Mouse (Mus musculus) retina, adult 2 months (tissue): ENCODE measurements at regions not wholly inside any gene's neighbourhood (a gene's known extent, or its start where the extent isn't known, plus 50 kb on each side); places are given as distances from the start of the nearest gene placed in this dataset.
A peak's percentile ranks its signal among the peaks of the same experiment; 100 is the strongest.

Source experiments
- DNase-seq: peaks from one replicate; pipeline ENCODE4 v3.0.0-alpha.2; 2012; ENCODE audit warnings: low read depth, low spot score

DNA sequence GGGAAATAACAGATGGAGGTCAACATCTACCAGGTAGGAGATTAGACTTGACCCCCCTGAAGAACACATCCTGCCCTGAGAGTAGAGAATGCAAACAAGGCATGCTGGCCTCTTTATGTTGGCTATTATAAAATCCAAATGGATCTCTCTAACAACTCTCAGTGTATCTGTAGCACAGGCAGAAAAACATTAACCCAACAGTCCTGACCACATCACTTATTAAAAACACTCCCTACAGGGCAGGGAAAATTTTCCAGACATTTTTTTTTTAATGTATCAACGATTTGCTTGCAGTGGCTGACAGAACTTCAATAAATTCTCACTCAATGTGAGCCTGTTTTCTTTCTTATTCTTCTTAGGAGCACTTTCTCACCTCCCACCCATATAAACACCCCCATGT is 511.4 kb downstream of the Cdk5rap2 start:
- no peak for DNase-seq

DNA sequence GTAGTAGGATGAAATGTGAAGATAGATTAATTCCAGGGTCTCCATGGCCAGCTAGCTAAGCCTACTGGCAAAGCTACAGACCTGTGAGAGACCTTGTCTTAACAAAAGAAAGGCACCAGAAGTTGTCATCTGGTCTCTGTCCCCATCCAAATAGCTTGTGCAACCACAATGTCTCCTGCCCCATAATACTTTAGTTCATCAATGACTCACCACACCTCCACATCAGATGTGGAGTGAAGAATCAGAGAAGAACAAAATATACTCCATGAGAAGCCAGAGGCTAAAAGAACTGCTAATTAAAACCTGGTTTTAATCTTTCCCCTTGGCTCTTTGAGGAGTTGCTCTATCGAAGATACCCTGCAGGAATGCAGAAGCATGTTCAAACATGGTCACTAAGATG is 514.1 kb downstream of the Cdk5rap2 start:
- DNase-seq, result no peak

DNA sequence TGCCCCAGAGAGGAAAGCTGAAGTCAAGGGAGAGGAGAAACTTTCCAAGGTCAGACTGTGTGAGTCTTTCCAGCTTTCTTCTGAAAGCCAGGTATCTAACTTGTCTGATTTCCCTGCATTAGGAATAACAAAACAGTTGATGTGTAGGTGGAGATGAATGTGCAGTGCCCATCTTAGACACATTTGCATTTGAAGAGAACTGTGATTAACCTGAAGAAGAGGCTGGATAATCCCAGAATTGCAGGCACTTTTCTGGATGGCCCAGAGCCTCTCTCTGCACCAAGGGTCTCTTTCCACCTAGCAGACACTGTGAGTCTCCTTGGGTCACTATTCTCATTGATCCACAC is 517.4 kb downstream of the Cdk5rap2 start:
- DNase-seq, result no peak

DNA sequence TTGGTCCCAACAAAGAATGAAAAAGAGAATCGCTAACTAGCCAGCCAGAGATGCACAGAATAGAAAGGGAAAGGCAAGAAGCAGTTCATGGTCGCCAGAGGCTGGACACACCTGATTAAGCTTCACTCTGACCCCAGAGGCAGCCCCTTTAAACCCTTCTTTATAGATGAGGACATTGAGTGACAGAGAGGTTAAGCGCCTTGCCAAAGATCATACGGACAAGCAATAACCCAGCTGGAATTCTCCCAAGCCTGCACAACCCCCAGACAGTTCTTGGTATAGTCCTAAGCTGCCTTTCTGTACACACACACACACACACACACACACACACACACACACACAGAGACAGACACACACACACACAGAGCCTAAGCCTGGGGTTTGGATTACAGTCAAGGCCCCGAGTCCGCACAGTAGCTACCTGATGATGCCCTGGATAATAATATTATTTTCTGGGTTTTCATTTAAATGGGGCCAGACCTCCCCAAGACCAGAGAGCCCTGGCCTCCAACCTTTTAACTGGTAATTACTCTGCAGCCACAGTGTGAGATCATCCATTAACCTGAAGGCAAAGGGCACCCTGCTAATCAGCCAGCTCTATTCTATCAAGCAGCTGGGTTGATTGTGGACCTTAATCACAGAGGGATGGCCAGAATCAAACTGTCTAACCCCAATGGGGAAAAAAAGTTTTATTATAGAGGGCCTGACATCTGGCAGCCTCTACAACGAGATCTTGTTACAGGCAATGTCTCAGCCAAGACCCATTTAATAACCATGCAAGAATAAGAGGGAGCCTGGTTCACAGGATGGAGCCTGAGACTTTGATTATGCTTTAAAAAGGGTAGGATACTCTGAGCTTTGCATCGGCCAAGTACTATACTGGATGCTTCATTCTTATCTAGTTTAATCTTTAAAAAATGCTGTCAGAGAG is 518.1 kb downstream of the Cdk5rap2 start:
- no peak for DNase-seq

- no peak for DNase-seq
Measured at GRCm38 (mm10) chr4:69890655-69891054, 519.6 kb downstream of the Cdk5rap2 start.

DNA sequence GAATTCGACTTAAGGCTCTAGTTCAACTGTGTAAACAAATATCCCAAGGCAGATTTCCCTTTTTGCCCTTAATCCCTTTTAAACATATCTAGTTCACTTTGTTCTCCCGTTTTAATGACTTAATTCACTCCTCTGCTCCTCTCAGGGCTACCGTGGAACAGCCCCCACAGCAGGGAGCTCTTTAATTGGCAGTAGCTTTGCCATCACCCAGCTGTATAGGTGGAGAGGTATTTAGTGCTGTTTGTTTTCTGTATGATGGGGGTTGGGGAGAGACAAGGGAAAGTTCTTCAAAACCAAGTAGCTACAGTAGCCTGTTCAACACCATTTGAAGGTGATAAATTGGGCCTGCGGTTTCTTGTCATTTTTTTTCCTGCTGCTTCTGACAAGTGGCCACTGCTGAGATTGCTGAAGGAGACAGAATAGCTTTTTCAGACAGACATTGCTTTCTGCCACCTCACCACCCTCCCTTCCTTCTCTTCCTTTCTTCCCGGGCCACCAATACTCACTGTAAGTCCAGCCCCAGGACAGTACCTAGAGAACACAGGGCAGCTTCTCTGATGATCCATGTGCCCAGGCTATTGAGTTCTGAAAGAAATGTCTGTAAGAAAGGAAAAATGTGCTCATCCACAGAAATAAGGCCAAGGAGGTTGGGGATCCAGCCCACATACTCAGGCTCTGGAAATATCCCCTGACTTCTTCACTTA is 520.2 kb downstream of the Cdk5rap2 start:
- no peak for DNase-seq

DNA sequence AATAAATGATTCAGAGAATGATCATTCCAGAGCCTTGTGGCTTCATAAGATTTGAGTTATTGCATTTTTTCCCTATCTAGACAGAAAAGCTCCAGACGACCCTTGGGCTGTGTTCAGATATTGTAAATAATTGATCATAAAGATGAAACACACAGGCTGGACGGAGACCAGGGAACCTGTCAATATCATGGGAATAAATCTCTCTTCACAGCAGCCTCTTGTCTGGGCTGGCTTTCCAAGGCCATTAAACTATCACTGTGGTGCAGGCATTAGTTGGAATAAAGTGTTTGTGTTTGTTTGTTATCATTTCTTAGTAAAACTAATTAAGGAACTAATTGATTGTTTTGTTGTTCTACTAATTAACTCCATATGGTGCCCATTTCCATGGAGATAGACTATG is 533.5 kb downstream of the Cdk5rap2 start:
- no peak for DNase-seq

- DNase-seq, result no peak
Measured at GRCm38 (mm10) chr4:69870638-69871037, 539.6 kb downstream of the Cdk5rap2 start.

GRCm38 (mm10) chr4:69855001-69855400 is 555.2 kb downstream of the Cdk5rap2 start:
- no peak for DNase-seq

DNA sequence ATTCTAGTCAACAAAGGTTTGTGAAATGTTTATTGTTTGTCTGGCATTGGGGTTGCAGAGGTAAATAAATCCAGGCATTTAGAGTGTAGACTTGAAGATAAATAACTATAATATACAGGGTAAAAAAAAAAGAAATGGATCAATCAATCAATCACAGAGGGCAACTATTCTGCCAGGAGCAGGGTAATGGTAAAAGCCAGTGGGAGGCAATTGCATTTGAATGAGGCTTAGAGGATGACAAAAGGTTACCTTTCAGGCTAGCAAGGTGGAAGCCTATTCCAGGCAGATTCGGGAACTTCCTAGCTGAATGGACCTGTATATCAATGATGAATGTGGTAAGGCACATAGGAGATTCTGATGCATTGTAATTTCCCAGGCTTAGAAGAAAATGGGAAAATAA is 557.6 kb downstream of the Cdk5rap2 start:
- DNase-seq, result no peak

GRCm38 (mm10) chr4:69849423-69849822 is 560.8 kb downstream of the Cdk5rap2 start:
- peak; percentile 11 for DNase-seq

- DNase-seq, result no peak
Measured at GRCm38 (mm10) chr4:69839868-69840267, 570.4 kb downstream of the Cdk5rap2 start.

DNA sequence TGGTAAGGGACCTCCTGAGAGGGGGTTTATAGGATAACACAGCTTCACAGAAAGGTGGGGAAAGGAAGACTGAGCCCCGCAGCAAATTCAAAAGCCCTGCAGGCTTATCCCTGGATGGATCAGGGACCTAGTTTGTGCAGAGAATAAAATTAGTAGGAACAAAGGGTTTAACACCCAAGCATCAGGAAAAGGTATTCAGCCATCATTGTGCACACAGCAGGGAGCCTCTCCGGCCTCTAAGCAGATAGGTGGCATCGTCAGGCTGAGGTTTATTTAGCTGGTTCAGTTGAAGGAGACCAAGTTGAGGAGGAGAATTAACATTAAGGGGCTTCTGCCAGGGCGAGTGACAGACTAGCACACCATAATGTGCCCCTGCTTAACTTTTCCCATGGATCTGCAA is 571.3 kb downstream of the Cdk5rap2 start:
- no peak for DNase-seq

DNA sequence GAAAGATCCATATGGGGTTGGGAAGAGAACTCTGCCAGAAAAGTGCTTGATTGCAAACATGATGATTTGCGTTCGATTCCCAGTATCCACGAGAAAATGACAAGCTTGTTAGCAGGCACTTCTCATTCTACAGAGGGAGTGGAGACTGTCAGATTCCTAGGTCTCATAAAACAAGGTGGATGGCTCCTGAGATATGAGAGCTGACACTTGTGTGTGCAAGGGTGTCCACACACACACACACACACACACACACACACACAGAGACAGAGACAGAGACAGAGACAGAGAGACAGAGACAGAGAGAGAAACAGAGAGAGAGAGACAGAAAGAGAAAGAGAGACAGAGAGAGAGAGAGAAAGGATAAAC is 585.4 kb downstream of the Cdk5rap2 start:
- DNase-seq, result no peak

DNA sequence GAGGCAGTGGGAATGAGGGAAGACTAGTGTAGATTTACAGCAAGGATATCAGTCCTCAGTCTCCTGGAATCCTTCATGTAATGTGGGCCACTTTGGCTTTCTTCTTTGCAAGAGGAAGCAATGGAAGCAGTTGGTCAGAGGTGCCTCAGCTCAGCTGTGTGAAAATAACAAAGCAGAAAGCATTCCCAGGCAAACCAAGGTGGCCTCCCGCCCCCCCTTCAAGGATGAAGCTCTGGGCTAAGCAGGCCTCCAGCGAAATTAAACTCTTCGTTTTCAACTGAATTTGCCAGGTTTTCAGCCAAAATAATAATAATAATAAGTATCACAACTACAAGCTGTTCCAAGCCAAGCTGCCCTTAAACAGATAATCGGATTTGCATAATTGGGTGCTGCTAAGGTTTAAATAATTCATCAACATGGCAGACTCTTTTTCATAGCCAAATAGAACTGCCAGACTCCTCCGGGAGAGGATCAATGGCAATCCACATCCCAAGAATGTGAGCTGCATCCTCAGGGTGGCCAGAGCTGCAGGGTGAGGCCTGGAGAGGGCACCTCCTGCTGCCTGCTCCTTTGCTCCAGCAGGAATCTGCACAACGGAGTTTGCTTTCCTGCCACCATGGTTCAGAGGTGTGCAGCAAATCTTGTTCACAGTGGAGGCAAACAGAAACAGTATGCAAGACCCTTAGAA is 585.9 kb downstream of the Cdk5rap2 start:
- DNase-seq, result no peak

DNA sequence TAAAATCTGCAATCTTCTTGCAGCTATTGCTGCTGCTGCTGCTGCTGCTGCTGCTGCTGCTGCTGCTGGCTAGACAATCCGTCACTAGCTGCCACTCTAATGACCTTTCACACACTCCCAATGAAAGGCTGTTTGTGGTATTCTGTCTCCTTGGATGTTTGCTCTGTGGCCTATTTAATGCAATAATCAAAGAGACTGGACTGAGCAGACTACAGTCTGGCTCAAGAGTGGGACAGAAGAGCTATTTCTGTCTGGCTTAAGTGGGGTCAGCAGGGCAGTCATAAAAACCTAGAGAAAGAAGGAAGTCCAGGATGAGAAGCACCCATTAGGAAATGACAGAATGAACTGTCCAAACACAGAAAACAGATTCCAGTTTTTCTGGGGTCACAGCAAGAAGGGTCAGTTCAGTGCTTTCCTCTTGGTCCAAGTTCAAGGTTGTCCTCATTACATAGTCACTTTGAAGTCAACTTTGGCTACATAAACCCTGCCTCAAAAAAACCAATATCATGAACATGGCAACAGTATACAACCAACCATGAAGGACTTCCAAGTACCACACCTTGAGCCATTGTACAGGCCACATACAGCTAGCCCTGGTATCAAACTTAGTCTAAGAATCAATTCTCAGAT is 586.8 kb downstream of the Cdk5rap2 start:
- DNase-seq, result no peak

DNA sequence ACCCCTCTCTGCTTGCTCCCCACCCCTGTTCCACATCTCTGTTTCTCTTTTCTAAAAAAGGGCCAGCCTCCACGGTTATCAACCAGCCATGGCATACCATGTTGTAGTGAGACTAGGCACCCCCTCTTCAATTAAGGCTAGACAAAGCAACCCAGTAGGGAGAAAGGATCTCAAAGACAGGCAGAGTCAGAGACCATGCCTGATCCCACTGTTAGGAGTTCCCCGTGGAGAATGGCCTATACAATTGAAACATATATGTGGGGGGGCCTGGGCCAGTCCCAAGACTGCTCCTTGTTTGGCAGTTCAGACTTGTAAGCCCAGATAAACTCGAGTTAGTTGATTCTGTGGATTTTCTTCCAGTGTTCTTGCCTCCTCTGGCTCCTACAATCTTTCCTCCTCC is 591.4 kb downstream of the Cdk5rap2 start:
- no peak for DNase-seq

- no peak for DNase-seq
Measured at GRCm38 (mm10) chr4:69785481-69786050, 624.7 kb downstream of the Cdk5rap2 start.

GRCm38 (mm10) chr4:69781258-69781657 is 629.0 kb downstream of the Cdk5rap2 start:
- DNase-seq, result no peak

DNA sequence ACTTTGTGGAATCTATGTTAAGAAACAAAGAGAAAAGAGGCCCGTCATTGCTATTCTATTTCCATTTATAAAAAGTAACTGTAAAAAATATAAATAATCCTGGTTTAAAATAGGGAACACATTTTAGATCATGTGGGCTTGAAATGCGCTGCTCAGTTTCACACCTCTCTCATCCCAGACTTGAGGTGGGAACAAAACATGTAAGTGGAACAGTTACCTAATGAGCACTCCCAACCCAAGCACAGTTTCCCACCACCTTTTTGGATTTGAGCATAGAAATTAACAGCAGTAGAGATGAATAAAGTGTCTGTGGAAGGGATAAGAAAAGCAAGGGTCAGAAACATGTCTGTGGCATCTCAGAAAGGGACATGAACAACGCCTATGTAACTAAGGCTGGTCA is 648.4 kb downstream of the Cdk5rap2 start:
- no peak for DNase-seq

GRCm38 (mm10) chr4:69759596-69759995 is 650.6 kb downstream of the Cdk5rap2 start:
- no peak for DNase-seq

DNA sequence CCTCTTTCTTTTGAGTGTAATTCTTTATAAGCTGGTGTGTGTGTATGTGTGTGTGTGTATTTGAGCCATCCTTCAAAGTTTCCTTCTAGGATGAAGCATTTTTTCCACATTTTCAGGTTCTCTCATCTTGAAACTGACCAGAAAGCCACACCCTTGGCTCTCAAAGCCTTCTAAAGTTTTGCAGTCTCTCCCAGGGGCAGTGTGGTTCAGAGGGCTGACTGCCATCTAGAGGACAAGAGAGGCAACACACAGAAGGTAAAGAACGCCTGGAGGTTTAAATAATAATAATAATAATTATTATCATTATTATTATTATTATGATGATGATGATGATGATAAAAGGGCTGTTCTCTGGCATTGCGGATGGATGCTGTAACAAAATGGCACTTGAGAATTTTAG is 655.7 kb downstream of the Cdk5rap2 start:
- no peak for DNase-seq
